Mouse (Mus musculus) fibroblast of lung, adult 2 months (primary cell): ENCODE measurements at regions not wholly inside any gene's neighbourhood (a gene's known extent, or its start where the extent isn't known, plus 50 kb on each side); places are given as distances from the start of the nearest gene placed in this dataset.

Source experiments
- DNase-seq: peaks from one replicate; pipeline ENCODE4 v3.0.0-alpha.2; 2011; ENCODE audit warnings: low read depth

GRCm38 (mm10) chr11:40624126-40624778, 70.8 kb downstream of the Mat2b start:
- DNase-seq: no peak

DNA sequence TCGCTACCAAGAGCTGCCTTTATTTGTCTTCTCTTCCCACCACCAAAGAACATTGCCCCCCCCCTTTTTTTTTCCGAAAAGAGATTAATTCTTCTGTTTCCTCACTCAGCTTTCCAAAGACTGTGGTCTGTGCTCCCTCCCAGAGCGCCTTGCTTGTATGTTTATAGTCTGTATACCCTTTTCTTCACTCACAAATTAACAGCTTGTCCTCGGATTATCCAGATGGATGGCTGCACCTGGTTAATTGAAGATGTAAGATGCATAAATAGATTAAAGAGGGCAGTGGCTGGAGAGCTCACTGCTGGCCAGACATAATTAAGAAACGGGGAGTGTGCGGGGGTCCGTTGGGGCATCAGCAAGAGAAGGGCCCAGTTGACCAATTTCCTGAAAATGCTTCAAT, 75.0 kb downstream of the Mat2b start:
- DNase-seq: no peak

DNA sequence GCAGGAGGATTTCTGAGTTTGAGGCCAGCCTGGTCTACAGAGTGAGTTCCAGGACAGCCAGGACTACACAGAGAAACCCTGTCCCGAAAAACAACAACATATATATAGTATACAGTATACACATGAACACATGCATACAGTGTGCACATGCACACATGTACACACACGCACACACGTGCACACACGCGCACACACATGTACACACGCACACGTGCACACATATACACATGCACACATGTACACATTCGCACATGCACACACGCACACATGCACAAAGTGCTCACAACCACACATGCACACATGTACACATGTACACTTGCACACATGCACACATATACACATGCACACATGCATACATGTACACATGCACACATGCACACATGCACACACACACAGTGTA, 92.0 kb downstream of the Mat2b start:
- no peak for DNase-seq

GRCm38 (mm10) chr11:40601572-40601909, 93.5 kb downstream of the Mat2b start:
- peak; percentile 18 for DNase-seq

GRCm38 (mm10) chr11:40600773-40601571, 94.0 kb downstream of the Mat2b start:
- no peak for DNase-seq

- DNase-seq: no peak
Observed at GRCm38 (mm10) chr11:40599956-40600772, 94.8 kb downstream of the Mat2b start.

DNA sequence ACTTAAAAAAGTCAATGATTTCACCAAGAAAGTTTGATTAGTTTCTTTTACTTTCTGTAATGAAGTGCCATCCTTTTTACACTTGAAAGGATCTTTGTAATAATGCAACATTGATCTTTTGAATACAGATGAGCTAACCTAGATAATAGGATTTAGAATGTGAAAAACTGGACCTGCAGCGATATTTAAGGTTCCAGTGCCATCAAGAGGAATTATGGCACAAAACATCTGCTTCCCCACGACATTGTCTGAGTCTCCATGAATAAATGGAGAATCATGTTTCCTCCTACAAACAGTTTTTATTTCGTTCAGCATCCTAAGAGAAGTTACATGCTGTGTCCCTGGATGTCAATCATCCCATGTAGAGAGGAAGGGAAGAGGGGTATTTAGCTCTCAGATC, 98.7 kb downstream of the Mat2b start:
- no peak for DNase-seq

DNA sequence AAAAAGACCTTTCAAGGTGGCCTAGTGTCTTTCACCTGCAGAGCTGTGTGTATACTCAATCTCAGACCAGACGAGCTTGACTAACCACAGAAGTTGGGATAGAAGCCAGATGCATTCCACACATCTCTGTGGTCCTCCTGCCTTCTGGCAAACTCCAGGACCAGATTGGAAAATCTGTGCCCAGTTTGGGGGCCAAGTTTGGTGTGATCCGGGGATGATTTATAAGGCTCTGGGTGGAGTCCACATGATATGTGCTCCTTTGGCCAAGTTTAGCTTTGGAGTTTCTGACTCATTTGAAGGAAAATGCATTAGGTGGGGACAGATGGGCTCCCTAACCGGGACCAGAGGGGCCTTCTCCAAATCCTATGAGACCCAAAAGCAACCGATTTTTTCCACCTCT, 102.9 kb downstream of the Mat2b start:
- DNase-seq: peak; percentile 56

- no peak for DNase-seq
Observed at GRCm38 (mm10) chr11:40573758-40574139, 121.3 kb downstream of the Mat2b start.

DNA sequence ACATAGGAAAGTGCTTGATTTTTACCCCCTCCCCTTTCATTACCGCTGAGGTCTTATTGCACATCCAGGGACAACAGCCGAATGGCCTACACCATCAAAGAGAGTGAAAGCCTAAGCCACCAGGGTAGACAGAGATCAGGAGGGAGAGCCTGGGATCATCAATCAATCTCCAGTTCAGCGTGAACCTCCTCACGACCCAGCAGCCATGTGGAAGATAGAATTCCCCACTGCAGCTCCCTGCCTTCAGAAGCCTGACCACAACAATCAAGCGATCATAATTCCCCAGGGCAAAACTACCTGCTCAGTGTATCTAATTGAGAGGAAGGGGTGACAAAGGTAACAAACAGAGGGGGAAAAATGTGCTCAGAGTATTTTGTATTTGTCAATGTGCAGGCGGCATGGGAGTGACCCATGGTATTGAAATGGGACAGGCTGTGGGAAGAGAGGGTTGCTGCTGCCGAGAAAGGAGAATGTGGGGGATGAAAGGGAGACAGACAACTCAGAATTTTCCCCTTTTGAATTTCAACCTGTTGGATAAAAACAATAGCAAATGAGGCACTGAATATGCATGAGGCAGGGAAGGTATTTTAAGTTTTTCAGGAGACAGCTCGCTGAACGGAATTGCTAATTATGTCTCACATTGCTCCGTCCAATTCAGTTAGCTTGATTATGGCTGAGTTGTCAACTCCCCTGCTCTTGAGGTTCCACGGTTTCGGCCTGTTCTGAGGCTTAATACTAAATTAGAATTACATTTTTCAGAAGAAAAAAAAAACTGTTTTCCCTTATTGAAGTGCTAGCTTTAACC, 121.8 kb downstream of the Mat2b start:
- no peak for DNase-seq

GRCm38 (mm10) chr11:40562866-40563265, 132.1 kb downstream of the Mat2b start:
- DNase-seq: no peak

GRCm38 (mm10) chr11:40561983-40562382, 133.0 kb downstream of the Mat2b start:
- DNase-seq: no peak

GRCm38 (mm10) chr11:40561400-40561799, 133.6 kb downstream of the Mat2b start:
- DNase-seq: no peak

GRCm38 (mm10) chr11:40558486-40558885, 136.5 kb downstream of the Mat2b start:
- no peak for DNase-seq

DNA sequence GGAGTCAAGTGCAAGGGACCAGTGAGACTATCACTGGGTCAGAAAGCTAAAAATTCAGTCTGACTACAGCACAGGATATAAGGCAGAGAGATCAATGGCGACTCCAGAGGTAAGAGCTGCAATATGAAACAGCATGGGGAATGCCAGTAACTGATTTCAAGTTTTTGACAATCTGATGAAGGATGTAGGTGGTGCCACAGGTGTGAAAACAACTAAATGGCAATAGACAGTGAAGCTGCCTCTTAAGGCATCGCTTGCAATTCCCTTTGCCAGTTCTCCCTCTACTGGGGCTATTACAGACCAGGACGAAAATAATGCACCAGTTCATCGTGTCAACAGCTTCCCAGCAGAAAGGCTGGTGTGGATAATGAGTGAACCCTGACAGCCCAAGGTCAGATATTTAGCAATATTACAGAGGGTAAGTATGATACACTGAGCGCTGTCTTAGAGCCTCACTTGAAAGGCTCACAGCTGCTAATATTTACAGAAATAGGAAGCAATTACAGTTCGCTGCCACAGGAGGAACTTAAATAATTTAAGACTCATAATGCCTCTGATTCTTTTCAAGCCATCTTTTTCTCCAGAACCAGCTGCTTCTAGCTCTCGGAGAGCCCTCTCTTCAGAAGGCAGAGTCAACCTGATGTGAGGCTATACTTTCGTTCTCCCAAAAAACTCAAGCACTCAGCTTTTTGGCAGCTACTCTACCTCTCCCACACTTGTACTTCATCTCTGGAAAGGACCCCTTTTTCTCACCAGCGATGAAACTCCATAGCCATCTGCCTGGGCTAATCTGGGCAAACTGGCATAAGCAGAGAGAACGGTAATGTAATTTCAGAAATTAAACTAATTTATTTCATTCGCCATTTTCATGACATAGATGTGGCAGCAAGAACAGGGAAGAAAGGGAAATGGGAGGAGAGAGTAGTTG, 139.9 kb downstream of the Mat2b start:
- no peak for DNase-seq

DNA sequence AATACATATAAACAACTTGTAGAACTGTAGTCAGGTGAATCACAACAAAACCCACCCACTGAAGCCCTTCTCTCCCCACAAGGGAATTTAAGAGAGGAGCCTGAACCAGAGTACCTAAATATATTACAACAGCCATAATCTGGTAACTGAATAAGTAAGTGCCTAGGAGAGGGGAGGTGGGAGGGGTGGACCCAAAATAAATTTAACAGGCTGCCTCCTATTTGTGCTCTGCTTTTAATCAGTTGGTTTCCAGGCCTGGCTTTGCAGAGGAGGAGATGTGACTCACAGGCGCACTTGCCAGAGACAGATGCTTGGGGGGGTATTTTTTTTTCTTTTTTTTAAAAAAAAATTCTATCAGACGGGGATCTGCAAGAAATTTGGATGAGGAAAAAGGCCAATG, 142.9 kb downstream of the Mat2b start:
- DNase-seq: peak; percentile 5

DNA sequence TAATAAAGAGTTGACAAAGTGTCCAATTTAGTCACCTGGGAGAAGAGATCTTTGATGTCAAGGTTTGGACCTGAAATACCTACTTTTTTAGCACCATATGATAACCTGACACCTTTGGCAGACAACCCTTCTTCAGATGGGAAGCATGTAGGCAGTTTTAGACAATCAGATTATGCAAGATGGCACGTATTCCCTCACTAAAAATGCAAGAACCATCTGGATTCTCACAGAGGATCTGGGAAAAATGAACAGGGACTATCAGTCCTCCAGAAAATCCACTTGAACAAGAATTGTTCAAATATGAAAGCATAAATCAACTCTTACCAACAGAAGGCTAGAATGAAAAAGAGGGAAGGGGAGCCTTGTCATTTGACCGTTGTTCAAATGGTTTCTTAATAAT, 148.4 kb downstream of the Mat2b start:
- DNase-seq: no peak

DNA sequence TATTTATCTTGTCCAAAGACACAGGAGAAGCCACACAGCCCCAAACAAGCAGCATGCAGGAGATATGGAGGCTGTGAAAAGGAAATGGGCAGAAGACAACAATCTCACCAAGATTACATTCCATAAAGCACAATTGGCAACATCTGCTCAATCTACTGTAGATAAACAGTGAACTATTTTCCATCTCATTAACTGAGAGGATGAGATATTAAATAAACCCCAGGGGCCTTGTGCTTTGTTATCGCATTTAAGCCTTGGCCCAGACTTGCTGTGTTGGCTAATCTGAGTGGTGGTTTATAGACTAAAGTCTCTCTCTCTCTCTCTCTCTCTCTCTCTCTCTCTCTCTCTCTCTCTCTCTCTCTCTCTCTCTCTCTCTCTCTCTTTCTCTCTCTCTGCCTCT, 149.5 kb downstream of the Mat2b start:
- DNase-seq: no peak

DNA sequence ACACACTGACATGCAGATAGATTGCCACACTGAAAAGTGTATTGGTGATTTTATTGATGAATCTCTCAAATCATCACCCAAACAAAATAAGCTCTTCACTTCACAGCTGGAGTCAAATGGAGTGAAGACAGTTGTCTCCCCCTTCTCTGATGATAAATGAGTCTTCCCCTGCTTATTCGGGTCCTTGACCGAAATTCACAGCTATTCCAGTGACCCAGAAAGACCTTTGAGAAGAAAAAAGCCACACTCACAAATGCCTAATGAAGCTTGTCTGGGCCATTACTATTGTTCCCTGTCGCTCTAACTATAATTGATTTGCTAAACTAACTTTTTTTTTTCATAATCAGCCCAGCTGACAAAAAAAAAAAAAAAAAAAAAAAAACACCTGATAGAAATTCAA, 154.8 kb downstream of the Mat2b start:
- no peak for DNase-seq

- no peak for DNase-seq
Observed at GRCm38 (mm10) chr11:40539776-40540175, 155.2 kb downstream of the Mat2b start.

DNA sequence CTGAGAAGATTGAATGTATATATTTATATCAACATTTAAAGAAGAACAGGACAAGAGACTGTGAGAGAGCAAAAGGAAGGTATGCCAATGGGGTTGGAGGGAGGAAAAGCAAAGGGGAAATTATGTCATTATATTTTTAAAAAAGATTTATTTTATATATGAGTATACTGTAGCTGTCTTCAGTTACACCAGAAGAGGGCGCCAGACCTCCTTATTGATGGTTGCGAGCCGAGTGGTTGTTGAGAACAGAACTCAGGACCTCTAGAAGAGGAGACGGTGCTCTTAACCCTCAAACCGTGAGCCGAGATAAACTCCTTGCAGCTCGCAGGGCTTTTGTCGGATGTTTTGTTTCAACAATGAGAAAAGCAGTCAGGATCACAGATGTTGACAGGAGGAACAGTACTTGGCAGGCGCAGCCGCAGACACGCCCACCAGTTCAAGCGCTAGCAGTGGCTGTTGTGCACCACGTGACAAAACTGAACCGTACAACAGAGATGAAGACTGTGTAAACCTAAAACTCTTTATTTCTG, 158.7 kb downstream of the Mat2b start:
- no peak for DNase-seq
